Mouse (Mus musculus) C2C12 (cell line): ENCODE data around the gene Olig2.

Experiments used
- CTCF ChIP-seq: IDR thresholded peaks from one replicate; pipeline ENCODE4 v1.5.1; 2011; ENCODE audit not compliant: control insufficient read depth, insufficient read depth, insufficient read length
- MAX ChIP-seq: IDR thresholded peaks from one replicate; pipeline ENCODE4 v1.6.1; 2011; ENCODE audit warnings: mild to moderate bottlenecking, control low read depth

DNA sequence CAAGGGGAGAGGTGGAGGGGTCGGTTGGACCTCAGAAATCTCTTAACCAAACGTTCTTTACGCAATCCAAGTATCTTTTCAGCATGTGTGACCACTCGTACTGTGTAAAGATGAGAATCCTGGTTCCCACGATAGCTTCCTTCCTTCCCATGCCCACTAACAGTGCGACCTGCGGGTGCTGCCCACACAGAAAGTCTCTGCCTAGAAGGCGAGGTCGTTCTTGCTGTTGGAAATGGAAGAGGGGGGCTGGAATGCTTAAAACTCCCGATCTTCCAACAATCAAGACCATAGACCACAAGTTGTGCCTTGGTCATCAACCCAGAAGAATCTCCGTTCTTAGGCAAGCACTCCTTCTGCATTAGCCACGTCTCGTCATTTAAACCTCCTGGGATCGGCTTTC lies 6.0 kb upstream of the Olig2 start:
- TF ChIP-seq CTCF, result no peak
- no peak for TF ChIP-seq MAX
